Mouse (Mus musculus) MEL (cell line): ENCODE data around the gene Tmsb4x.

Experiments used
- BHLHE40 ChIP-seq: IDR thresholded peaks from 2 replicates; pipeline ENCODE4 v1.6.1; 2012; ENCODE audit warnings: low read depth, mild to moderate bottlenecking, inconsistent platforms, low read length, improper control_type of control experiment, borderline replicate concordance
- CHD1 ChIP-seq: IDR thresholded peaks from 2 replicates; pipeline ENCODE4 v1.6.1; 2012; ENCODE audit warnings: low read depth, mild to moderate bottlenecking, inconsistent platforms, low read length, improper control_type of control experiment
- CTCF ChIP-seq, 3 experiments: IDR thresholded peaks in 2 of 3; conservative IDR thresholded peaks in 1 of 3; 2 replicates each; pipeline ENCODE4 v1.5.1; 2011 to 2012; ENCODE audit warnings: low read length in 3 of 3, low read depth in 2 of 3, mild to moderate bottlenecking in 2 of 3, improper control_type of control experiment in 1 of 3, inconsistent platforms in 1 of 3, mixed read lengths in 1 of 3, moderate library complexity in 1 of 3; ENCODE audit not compliant: control insufficient read depth in 1 of 3, insufficient read depth in 1 of 3, poor library complexity in 1 of 3, severe bottlenecking in 1 of 3
- EP300 ChIP-seq, 2 experiments: IDR thresholded peaks; 2 replicates each; pipeline ENCODE4 v1.6.1; 2011; ENCODE audit warnings: improper control_type of control experiment in 2 of 2, low read length in 2 of 2, low read depth in 1 of 2, mild to moderate bottlenecking in 1 of 2
- GATA1 ChIP-seq: IDR thresholded peaks from 2 replicates; pipeline ENCODE4 v1.6.1; 2011; ENCODE audit warnings: low read depth, low read length, improper control_type of control experiment
- JUND ChIP-seq: IDR thresholded peaks from 2 replicates; pipeline ENCODE4 v1.6.1; 2011; ENCODE audit warnings: low read depth, mild to moderate bottlenecking, improper control_type of control experiment, low read length
- MAZ ChIP-seq: IDR thresholded peaks from 2 replicates; pipeline ENCODE4 v1.6.1; 2012; ENCODE audit warnings: low read depth, mild to moderate bottlenecking, inconsistent platforms, low read length, improper control_type of control experiment
- MXI1 ChIP-seq: IDR thresholded peaks from 2 replicates; pipeline ENCODE4 v1.6.1; 2011; ENCODE audit warnings: mild to moderate bottlenecking, low read depth, low read length, improper control_type of control experiment
- POLR2A ChIP-seq, 2 experiments: IDR thresholded peaks; 2 replicates each; pipeline ENCODE4 v1.6.1; 2011 to 2012; ENCODE audit warnings: low read length in 2 of 2, mild to moderate bottlenecking in 2 of 2, control low read depth in 1 of 2, improper control_type of control experiment in 1 of 2, low read depth in 1 of 2, moderate library complexity in 1 of 2; ENCODE audit not compliant: control insufficient read depth in 1 of 2, insufficient read depth in 1 of 2, poor library complexity in 1 of 2
- RAD21 ChIP-seq: IDR thresholded peaks from 2 replicates; pipeline ENCODE4 v1.6.1; 2011; ENCODE audit warnings: mild to moderate bottlenecking, low read depth, low read length, improper control_type of control experiment
- TCF12 ChIP-seq: IDR thresholded peaks from 2 replicates; pipeline ENCODE4 v1.6.1; 2014; ENCODE audit warnings: low read depth, mild to moderate bottlenecking, inconsistent platforms, low read length, improper control_type of control experiment, moderate library complexity
- USF1 ChIP-seq: IDR thresholded peaks from 2 replicates; pipeline ENCODE4 v1.6.1; 2014; ENCODE audit warnings: low read depth, mild to moderate bottlenecking, inconsistent platforms, low read length, improper control_type of control experiment, moderate library complexity
- ZC3H11A ChIP-seq: IDR thresholded peaks from 2 replicates; pipeline ENCODE4 v1.6.1; 2012; ENCODE audit warnings: low read depth, mild to moderate bottlenecking, inconsistent platforms, low read length, improper control_type of control experiment
- ZKSCAN1 ChIP-seq: IDR thresholded peaks from 2 replicates; pipeline ENCODE4 v1.6.1; 2012; ENCODE audit warnings: low read depth, mild to moderate bottlenecking, inconsistent platforms, low read length, improper control_type of control experiment, moderate library complexity

DNA sequence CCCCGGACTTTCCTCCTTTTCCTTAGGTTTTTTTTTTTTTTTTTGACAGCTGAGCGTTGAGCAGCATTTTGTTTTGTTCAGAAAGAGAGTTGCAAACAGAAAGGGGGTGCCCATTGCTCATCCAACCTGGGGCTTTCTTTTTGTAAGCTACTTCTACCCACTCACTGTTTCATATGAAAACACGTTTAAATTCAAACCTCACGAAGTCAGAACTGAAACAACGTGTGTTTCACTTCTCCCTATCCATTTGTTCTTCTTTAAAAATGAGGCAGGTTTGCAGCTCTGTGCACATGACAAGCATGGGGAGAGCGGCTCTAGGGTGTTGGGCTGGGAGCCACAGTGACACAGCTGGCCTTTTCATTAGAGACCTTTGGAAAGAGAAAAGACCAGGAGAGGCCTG lies 33.8 kb downstream of the Tmsb4x start:
- TF ChIP-seq MXI1: no peak
- no peak for TF ChIP-seq POLR2A (IDR thresholded peaks at IDR 0.05; ENCODE audit: control insufficient read depth in 1 of 2, insufficient read depth in 1 of 2, low read depth in 1 of 2, low read length in 2 of 2, poor library complexity in 1 of 2)
- TF ChIP-seq GATA1: no peak
- no peak for TF ChIP-seq ZKSCAN1
- TF ChIP-seq JUND: no peak
- no peak for TF ChIP-seq TCF12
- no peak for TF ChIP-seq MAZ
- TF ChIP-seq BHLHE40: no peak
- no peak for TF ChIP-seq ZC3H11A
- no peak for TF ChIP-seq CTCF (IDR thresholded peaks at IDR 0.05 in 2 of 3, conservative IDR thresholded peaks at IDR 0.05 in 1 of 3; ENCODE audit: control insufficient read depth in 1 of 3, insufficient read depth in 1 of 3, low read depth in 2 of 3, low read length in 3 of 3, poor library complexity in 1 of 3, severe bottlenecking in 1 of 3)
- no peak for TF ChIP-seq EP300 (IDR thresholded peaks at IDR 0.05; ENCODE audit: low read depth in 1 of 2, low read length in 2 of 2)
- no peak for TF ChIP-seq CHD1
- TF ChIP-seq USF1: no peak
- TF ChIP-seq RAD21: no peak
